Mouse (Mus musculus) T-cell, adult 2 months (primary cell): ENCODE data around the gene Pou3f1.
A peak's percentile ranks its signal among the peaks of the same experiment; 100 is the strongest.
"Not testable (repeated sequence)": the region's sequence is repeated elsewhere in the genome, so short reads cannot be mapped to it uniquely, and the experiment has no call there.

Experiments used
- DNase-seq: peaks from one replicate; pipeline ENCODE4 v3.0.0; 2022; ENCODE audit warnings: low spot score

Pou3f1 gene

GRCm38 (mm10) chr4:124692416-124692861 lies 35.8 kb downstream of the Pou3f1 start:
- no peak for DNase-seq

GRCm38 (mm10) chr4:124693135-124693894 lies 36.7 kb downstream of the Pou3f1 start, which contains the start of gene Utp11:
Gene Utp11, minus strand, starts transcription at chr4:124693600.
- DNase-seq, result peak; percentile 86

GRCm38 (mm10) chr4:124694572-124694971 lies 38.0 kb downstream of the Pou3f1 start:
- DNase-seq, result no peak

- peak; percentile 33 for DNase-seq
Measured at GRCm38 (mm10) chr4:124695786-124696516, 39.3 kb downstream of the Pou3f1 start.

GRCm38 (mm10) chr4:124699791-124700190 lies 43.2 kb downstream of the Pou3f1 start:
- no peak for DNase-seq

GRCm38 (mm10) chr4:124700248-124700971 lies 43.8 kb downstream of the Pou3f1 start, which contains the start of gene Fhl3:
Gene Fhl3, plus strand, starts transcription at chr4:124700701.
- DNase-seq, result peak; percentile 49

- DNase-seq, result peak; percentile 36
Measured at GRCm38 (mm10) chr4:124701052-124701845, 44.6 kb downstream of the Pou3f1 start.

- no peak for DNase-seq
Measured at GRCm38 (mm10) chr4:124701916-124702315, 45.3 kb downstream of the Pou3f1 start.

- no peak for DNase-seq
Measured at GRCm38 (mm10) chr4:124703406-124703805, 46.8 kb downstream of the Pou3f1 start.

GRCm38 (mm10) chr4:124703881-124704796 lies 47.5 kb downstream of the Pou3f1 start:
- DNase-seq, result peak; percentile 53

GRCm38 (mm10) chr4:124704797-124705474 lies 48.3 kb downstream of the Pou3f1 start:
- no peak for DNase-seq

- no peak for DNase-seq
Measured at GRCm38 (mm10) chr4:124705661-124706269, 49.2 kb downstream of the Pou3f1 start.

- not testable (repeated sequence) for DNase-seq
Measured at GRCm38 (mm10) chr4:124707381-124708199, 51.0 kb downstream of the Pou3f1 start.

GRCm38 (mm10) chr4:124708200-124708517 lies 51.6 kb downstream of the Pou3f1 start:
- DNase-seq, result not testable (repeated sequence)

- DNase-seq, result peak; percentile 48
Measured at GRCm38 (mm10) chr4:124708518-124709477, 52.2 kb downstream of the Pou3f1 start.

- DNase-seq, result no peak
Measured at GRCm38 (mm10) chr4:124709961-124710446, 53.4 kb downstream of the Pou3f1 start.
